Mouse (Mus musculus) forebrain, embryonic 15.5 days (tissue): ENCODE measurements around the gene Kank3. TPM values are rescaled to one million over a fixed set of nuclear protein-coding genes. Genes with fewer than 3 reads are reported as not detected.

Experiments used
- ATAC-seq: fragments of 200-750 bp; cut with Nextera tagmentation; replicated peaks from 2 replicates; pipeline ENCODE4 v1.8.0; 2017; ENCODE audit warnings: mild to moderate bottlenecking, moderate TSS enrichment, moderate library complexity
- H3K27ac ChIP-seq: fragments of 300-500 bp; sonication (generic); replicated peaks from 2 replicates; pipeline ENCODE4 v1.5.1; 2015; ENCODE audit warnings: mild to moderate bottlenecking, inconsistent platforms
- H3K27me3 ChIP-seq: fragments of 300-500 bp; sonication (generic); 2 replicates; pipeline ENCODE4 v1.6.1; 2015; ENCODE audit warnings: inconsistent platforms
- H3K36me3 ChIP-seq: fragments of 300-500 bp; sonication (generic); 2 replicates; pipeline ENCODE4 v1.6.1; 2015; ENCODE audit warnings: mild to moderate bottlenecking, inconsistent platforms
- H3K4me1 ChIP-seq: fragments of 300-500 bp; sonication (generic); 2 replicates; pipeline ENCODE4 v1.6.1; 2015; ENCODE audit warnings: inconsistent platforms
- H3K4me2 ChIP-seq: fragments of 300-500 bp; sonication (generic); replicated peaks from 2 replicates; pipeline ENCODE4 v1.6.1; 2015; ENCODE audit warnings: mild to moderate bottlenecking, inconsistent platforms
- H3K4me3 ChIP-seq: fragments of 300-500 bp; sonication (generic); 2 replicates; pipeline ENCODE4 v1.5.1; 2015; ENCODE audit warnings: mild to moderate bottlenecking, inconsistent platforms
- H3K9ac ChIP-seq: fragments of 300-500 bp; sonication (generic); replicated peaks from 2 replicates; pipeline ENCODE4 v1.6.1; 2015; ENCODE audit warnings: mild to moderate bottlenecking, inconsistent platforms
- H3K9me3 ChIP-seq: fragments of 300-500 bp; sonication (generic); 2 replicates; pipeline ENCODE4 v1.6.1; 2016; ENCODE audit warnings: inconsistent platforms
- WGBS: fragments of 180-500 bp; shearing (Covaris S2); methylation state at CpG from one replicate; pipeline ENCODE4 v1.1.7; 2015; ENCODE audit warnings: mixed read lengths; 5-methylcytosine and 5-hydroxymethylcytosine counted together
- polyA plus RNA-seq: library from polyadenylated mRNA; unstranded; fragments of >200 nt; fragmentation: Nextera tagmentation; extraction: Ambion mirVana; gene quantifications from 2 replicates; pipeline ENCODE4 v1.2.1, GENCODE M21; 2015

The Kank3 gene
- polyA plus RNA-seq, 1 experiment from 2014 or later: 42.5 TPM

- no peak overlapping the region for H3K9ac ChIP-seq
- H3K4me3 ChIP-seq: no peak overlapping the region
- peak overlapping the region; percentile 92 for H3K4me2 ChIP-seq
- peaks cover 34% of the 10 kb centered on the region for H3K4me1 ChIP-seq
- 37% methylated on average over 4 of the region's 4 CpGs for WGBS
- H3K27me3 ChIP-seq: no peaks in the 10 kb centered on the region
- H3K9me3 ChIP-seq: no peaks in the 10 kb centered on the region
- no peaks in the 10 kb centered on the region for H3K36me3 ChIP-seq
- H3K27ac ChIP-seq: no peak overlapping the region
- no peak for ATAC-seq
These were observed 28.3 kb upstream of the Kank3 start for GRCm38 (mm10) chr17:33782067-33782466.

- no peaks in the 10 kb centered on the region for H3K36me3 ChIP-seq
- peaks cover 34% of the 10 kb centered on the region for H3K4me1 ChIP-seq
- H3K9me3 ChIP-seq: no peaks in the 10 kb centered on the region
- no peak for ATAC-seq
- no peak overlapping the region for H3K4me3 ChIP-seq
- H3K27me3 ChIP-seq: no peaks in the 10 kb centered on the region
- H3K9ac ChIP-seq: no peak overlapping the region
- no peak overlapping the region for H3K27ac ChIP-seq
- no peak overlapping the region for H3K4me2 ChIP-seq
These were observed 26.9 kb upstream of the Kank3 start for GRCm38 (mm10) chr17:33783408-33783807.

DNA sequence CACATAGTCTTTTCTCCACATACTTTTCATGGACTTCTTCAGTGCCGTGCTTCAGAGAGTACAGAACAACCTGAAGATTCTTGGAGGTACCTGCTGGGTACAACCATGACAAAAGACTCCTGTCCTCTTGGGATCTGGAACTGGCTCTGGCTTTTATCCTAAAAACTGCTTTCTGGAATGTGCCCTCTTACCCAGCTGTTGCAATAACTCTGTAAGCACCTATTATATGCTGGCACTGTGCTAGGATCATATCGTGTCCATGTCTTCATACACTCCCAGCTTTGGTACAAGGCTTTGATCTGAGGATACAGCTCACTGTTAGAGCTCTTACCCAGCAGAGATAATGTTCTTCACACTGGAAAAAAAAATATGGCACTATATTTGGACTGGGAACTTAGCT is 25.4 kb upstream of the Kank3 start:
- Histone ChIP-seq H3K4me2 (no peak overlapping the region), H3K9me3 (no peaks in the 10 kb centered on the region), H3K9ac (no peak overlapping the region), H3K36me3 (no peaks in the 10 kb centered on the region), H3K27ac (no peak overlapping the region), H3K27me3 (no peaks in the 10 kb centered on the region), H3K4me1 (peaks cover 22% of the 10 kb centered on the region), H3K4me3 (no peak overlapping the region)
- WGBS: 92% methylated on average over 2 of the region's 2 CpGs
- ATAC-seq: no peak

- H3K27ac ChIP-seq: no peak overlapping the region
- no peaks in the 10 kb centered on the region for H3K36me3 ChIP-seq
- H3K9me3 ChIP-seq: no peaks in the 10 kb centered on the region
- H3K27me3 ChIP-seq: no peaks in the 10 kb centered on the region
- no peak for ATAC-seq
- no peak overlapping the region for H3K9ac ChIP-seq
- H3K4me1 ChIP-seq: peaks cover 8% of the 10 kb centered on the region; the same call in 1 of the 2 replicates
- WGBS: 84% methylated on average over 18 of the region's 18 CpGs
- H3K4me2 ChIP-seq: no peak overlapping the region
- H3K4me3 ChIP-seq: no peak overlapping the region
These were observed 23.9 kb upstream of the Kank3 start for GRCm38 (mm10) chr17:33786375-33786774.

GRCm38 (mm10) chr17:33788732-33789131 is 21.6 kb upstream of the Kank3 start:
- WGBS: 88% methylated on average over 4 of the region's 4 CpGs
- ATAC-seq: no peak
- Histone ChIP-seq H3K9ac (no peak overlapping the region), H3K4me3 (no peak overlapping the region), H3K9me3 (no peaks in the 10 kb centered on the region), H3K27me3 (no peaks in the 10 kb centered on the region), H3K4me2 (no peak overlapping the region), H3K4me1 (no peaks in the 10 kb centered on the region), H3K27ac (no peak overlapping the region), H3K36me3 (no peaks in the 10 kb centered on the region)

GRCm38 (mm10) chr17:33798306-33798705 is 12.0 kb upstream of the Kank3 start:
- Histone ChIP-seq H3K4me2 (no peak overlapping the region), H3K4me1 (no peaks in the 10 kb centered on the region), H3K36me3 (no peaks in the 10 kb centered on the region), H3K27me3 (no peaks in the 10 kb centered on the region), H3K9ac (no peak overlapping the region), H3K9me3 (no peaks in the 10 kb centered on the region), H3K27ac (no peak overlapping the region), H3K4me3 (no peak overlapping the region)
- 40% methylated on average over 3 of the region's 3 CpGs for WGBS
- ATAC-seq: no peak

DNA sequence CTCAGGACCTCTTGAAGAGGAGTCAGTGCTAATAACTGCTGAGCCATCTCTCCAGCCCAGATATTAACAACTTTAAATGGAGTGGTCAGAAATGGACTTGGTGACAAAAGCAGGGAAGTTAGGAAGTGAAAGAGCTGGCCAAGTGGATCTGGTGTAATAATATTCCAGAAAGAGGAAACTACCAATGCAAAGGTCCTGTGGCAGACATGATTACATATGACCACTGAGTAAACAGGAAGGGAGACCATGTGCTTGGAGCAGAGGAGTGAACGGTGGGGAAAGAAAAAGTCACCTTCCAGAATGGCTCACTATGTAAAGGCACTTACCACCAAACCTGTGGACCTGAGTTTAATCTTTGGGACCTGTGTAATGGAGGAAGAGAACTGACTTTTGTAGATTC is 11.0 kb upstream of the Kank3 start:
- Histone ChIP-seq H3K36me3 (no peaks in the 10 kb centered on the region), H3K9me3 (no peaks in the 10 kb centered on the region), H3K4me3 (no peak overlapping the region), H3K9ac (no peak overlapping the region), H3K4me2 (no peak overlapping the region), H3K4me1 (no peaks in the 10 kb centered on the region), H3K27me3 (no peaks in the 10 kb centered on the region), H3K27ac (no peak overlapping the region)
- ATAC-seq: no peak
- WGBS: 73% methylated on average over 1 of the region's 1 CpGs

DNA sequence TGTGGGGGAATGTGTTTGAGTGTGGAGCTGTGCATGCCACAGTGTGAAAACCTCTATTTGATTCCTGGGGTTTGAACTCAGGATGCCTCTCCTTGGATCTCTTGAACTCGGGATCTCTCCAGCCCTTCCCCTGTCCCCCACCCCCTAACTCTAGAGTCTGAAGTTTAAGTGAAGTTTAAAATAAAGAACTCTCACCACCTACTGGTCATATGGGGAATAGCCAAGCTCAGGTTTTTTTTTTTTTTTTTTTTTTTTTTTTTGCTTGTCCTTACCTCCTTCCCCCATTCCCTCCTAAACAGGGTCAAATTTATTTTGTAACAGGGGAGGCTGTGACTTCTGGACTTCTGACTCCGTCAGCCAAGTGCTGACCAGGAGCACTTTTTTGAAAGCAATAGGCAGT is 8.1 kb upstream of the Kank3 start:
- no peaks in the 10 kb centered on the region for H3K4me1 ChIP-seq
- ATAC-seq: no peak
- H3K27me3 ChIP-seq: no peaks in the 10 kb centered on the region
- no peak overlapping the region for H3K27ac ChIP-seq
- WGBS: 9% methylated on average over 2 of the region's 2 CpGs
- no peak overlapping the region for H3K9ac ChIP-seq
- no peaks in the 10 kb centered on the region for H3K36me3 ChIP-seq
- no peak overlapping the region for H3K4me3 ChIP-seq
- H3K4me2 ChIP-seq: no peak overlapping the region
- no peaks in the 10 kb centered on the region for H3K9me3 ChIP-seq

- H3K9ac ChIP-seq: no peak overlapping the region
- no peak for ATAC-seq
- H3K27ac ChIP-seq: no peak overlapping the region
- 63% methylated on average over 4 of the region's 4 CpGs for WGBS
- H3K4me1 ChIP-seq: no peaks in the 10 kb centered on the region
- no peak overlapping the region for H3K4me3 ChIP-seq
- H3K4me2 ChIP-seq: no peak overlapping the region
- no peaks in the 10 kb centered on the region; the same call in 1 of the 2 replicates for H3K27me3 ChIP-seq
- no peaks in the 10 kb centered on the region for H3K36me3 ChIP-seq
- H3K9me3 ChIP-seq: no peaks in the 10 kb centered on the region
These were observed 6.1 kb upstream of the Kank3 start for GRCm38 (mm10) chr17:33804205-33804604.

DNA sequence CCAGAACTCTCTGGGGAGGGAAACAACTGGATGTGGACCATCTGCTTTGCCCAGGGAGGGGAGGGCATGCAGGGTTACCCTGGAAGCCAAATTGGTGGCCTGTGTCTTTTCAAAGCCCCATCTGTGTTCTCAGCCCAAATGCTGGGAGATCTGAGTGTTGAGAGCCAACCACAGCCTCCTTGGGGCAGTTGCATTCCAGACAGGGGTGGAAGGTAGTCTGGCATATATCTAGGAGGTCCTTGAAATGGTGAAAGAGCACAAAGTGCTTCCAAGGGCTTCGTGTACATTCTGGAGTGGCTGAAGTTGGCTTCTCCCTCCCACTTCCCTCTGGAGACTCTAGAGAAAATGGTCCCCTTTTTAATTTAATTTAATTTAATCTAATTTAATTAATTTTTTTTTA is 5.6 kb upstream of the Kank3 start:
- WGBS: 59% methylated on average over 1 of the region's 1 CpGs
- no peak overlapping the region for H3K9ac ChIP-seq
- H3K9me3 ChIP-seq: no peaks in the 10 kb centered on the region
- no peak overlapping the region for H3K27ac ChIP-seq
- H3K27me3 ChIP-seq: no peaks in the 10 kb centered on the region; the same call in 1 of the 2 replicates
- no peak overlapping the region for H3K4me3 ChIP-seq
- no peaks in the 10 kb centered on the region for H3K4me1 ChIP-seq
- ATAC-seq: no peak
- no peak overlapping the region for H3K4me2 ChIP-seq
- H3K36me3 ChIP-seq: no peaks in the 10 kb centered on the region

DNA sequence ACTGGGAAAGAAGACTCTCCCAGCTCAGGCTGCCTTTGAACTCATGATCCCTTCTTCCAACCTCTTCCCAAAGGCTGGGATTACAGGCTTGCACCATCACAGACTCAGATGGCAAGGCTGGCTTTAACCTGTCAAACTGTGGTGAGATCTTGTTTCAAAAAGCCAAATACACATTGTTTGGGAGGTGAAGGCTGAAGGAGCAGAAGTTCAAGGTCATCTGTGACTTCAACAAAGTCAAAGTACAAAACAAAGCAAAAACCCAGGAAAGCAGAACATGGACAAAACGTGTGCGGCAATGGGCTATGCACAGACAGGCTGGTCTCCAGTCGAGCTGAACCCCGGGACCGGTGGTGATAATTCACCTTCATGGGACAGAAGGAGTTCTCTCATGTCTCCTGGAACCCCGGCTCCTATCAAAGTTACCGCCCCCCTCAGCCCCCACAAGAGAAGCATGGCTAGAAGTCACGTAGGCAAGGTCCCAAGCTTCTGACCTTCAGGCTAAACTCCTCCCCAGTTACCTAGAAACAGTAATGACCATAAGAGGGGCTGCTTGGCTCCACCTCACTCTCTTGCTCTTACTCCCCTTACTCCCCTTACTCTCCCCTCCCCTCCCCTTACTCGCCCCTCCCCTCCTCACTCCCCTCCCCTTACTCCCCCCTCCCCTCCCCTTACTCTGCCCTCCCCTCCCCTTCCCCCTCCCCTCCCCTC is 3.0 kb upstream of the Kank3 start:
- peaks cover 5% of the 10 kb centered on the region; the same call in 1 of the 2 replicates for H3K4me1 ChIP-seq
- ATAC-seq: no peak
- H3K9ac ChIP-seq: no peak overlapping the region
- no peaks in the 10 kb centered on the region for H3K36me3 ChIP-seq
- no peak overlapping the region for H3K4me2 ChIP-seq
- no peaks in the 10 kb centered on the region; the same call in 1 of the 2 replicates for H3K27me3 ChIP-seq
- H3K4me3 ChIP-seq: no peak overlapping the region
- WGBS: 65% methylated on average over 8 of the region's 9 CpGs
- H3K27ac ChIP-seq: no peak overlapping the region
- no peaks in the 10 kb centered on the region for H3K9me3 ChIP-seq

DNA sequence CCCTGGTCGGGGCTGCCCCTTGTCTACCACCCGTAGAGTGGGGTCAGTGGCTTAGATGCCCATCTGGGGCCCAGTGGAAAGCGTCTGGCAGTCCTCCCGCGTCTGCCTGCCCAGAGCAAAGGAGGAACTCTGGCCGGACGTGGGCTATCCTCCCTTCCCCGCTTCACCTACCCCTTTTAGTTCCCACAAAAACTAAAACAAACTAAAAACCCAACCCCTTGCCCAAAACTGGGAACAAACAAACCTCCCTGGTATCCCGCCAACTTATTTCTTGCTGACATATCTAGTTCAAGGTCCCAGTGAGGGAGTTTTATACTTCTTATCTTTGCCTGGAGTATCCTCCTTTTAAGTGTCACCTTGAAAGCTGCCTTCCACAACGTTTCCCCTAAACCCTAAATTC is 2.1 kb upstream of the Kank3 start:
- Histone ChIP-seq H3K27ac (no peak overlapping the region), H3K9ac (no peak overlapping the region), H3K9me3 (no peaks in the 10 kb centered on the region), H3K4me3 (no peak overlapping the region), H3K36me3 (no peaks in the 10 kb centered on the region), H3K27me3 (no peaks in the 10 kb centered on the region; the same call in 1 of the 2 replicates), H3K4me1 (peaks cover 5% of the 10 kb centered on the region; the same call in 1 of the 2 replicates), H3K4me2 (no peak overlapping the region)
- WGBS: 35% methylated on average over 10 of the region's 10 CpGs
- ATAC-seq: no peak

- Histone ChIP-seq H3K4me1 (peaks cover 5% of the 10 kb centered on the region; the same call in 1 of the 2 replicates), H3K9ac (no peak overlapping the region), H3K27me3 (no peaks in the 10 kb centered on the region; the same call in 1 of the 2 replicates), H3K9me3 (no peaks in the 10 kb centered on the region), H3K4me3 (peak overlapping the region; percentile 47), H3K36me3 (no peaks in the 10 kb centered on the region), H3K27ac (no peak overlapping the region), H3K4me2 (peak overlapping the region; percentile 68)
- no peak for ATAC-seq
- 35% methylated on average over 7 of the region's 7 CpGs for WGBS
These were observed 810 bp downstream of the Kank3 start for GRCm38 (mm10) chr17:33811142-33811516.
